Comparison of ENCODE assay signal across 1 mouse cellular context in the genomic region with DNA sequence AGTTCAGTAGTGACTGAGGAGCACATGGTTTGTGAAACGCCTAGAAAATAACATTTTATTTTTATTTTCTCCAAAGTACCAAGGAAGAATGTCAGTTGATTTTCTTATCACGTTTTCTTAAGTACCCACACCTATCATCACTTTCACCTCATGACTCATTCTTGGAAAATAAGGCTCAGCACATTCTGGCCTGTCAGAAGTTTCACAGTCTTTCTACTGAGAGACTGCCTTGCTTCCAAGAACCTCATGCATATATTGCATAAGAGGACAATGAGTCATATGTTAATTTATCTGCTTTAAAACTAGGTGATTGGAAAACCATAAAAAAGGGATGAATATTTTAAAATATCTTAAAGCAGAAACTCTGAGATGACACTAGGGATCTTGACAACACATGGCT.
TF ChIP-seq lines count a peak whose summit lies in the region.

No protein-coding gene starts in this region.

TF ChIP-seq in MEL, 35 proteins besides CTCF, POLR2A, EP300 and RAD21 (continued from another document):
- no peak for TF ChIP-seq USF1 (IDR thresholded peaks at IDR 0.05; ENCODE audit: low read depth, low read length)
- no peak for TF ChIP-seq ELF1 (IDR thresholded peaks at IDR 0.05; ENCODE audit: low read depth, low read length)
